Mouse (Mus musculus) granulocyte monocyte progenitor cell, adult 5-6 weeks (primary cell): ENCODE measurements at regions not wholly inside any gene's neighbourhood (a gene's known extent, or its start where the extent isn't known, plus 50 kb on each side); places are given as distances from the start of the nearest gene placed in this dataset.

Source experiments
- ATAC-seq: replicated peaks from 2 replicates; pipeline ENCODE4 v1.8.0; 2016; ENCODE audit warnings: mild to moderate bottlenecking, moderate TSS enrichment, inconsistent platforms; ENCODE audit not compliant: poor library complexity, severe bottlenecking

DNA sequence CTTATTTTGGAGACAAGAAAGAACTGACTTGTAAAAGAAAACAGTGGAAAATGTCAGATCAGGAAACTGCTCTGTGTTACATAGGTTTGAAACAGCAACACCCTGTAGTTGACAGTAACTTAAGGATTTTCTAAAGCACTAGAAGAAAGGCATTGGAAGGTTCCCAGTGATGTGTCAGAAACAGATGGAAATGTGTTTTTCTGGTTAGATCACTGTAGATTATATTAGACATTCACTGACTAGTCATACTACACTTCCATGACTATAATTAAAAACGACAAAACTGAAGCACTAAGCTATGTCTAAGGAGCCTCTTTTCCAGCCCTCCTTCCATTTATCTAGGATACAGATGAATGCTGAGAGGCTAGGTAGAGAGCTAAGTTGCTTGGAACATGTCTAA is 59.1 kb upstream of the Apob start:
- ATAC-seq = no peak

DNA sequence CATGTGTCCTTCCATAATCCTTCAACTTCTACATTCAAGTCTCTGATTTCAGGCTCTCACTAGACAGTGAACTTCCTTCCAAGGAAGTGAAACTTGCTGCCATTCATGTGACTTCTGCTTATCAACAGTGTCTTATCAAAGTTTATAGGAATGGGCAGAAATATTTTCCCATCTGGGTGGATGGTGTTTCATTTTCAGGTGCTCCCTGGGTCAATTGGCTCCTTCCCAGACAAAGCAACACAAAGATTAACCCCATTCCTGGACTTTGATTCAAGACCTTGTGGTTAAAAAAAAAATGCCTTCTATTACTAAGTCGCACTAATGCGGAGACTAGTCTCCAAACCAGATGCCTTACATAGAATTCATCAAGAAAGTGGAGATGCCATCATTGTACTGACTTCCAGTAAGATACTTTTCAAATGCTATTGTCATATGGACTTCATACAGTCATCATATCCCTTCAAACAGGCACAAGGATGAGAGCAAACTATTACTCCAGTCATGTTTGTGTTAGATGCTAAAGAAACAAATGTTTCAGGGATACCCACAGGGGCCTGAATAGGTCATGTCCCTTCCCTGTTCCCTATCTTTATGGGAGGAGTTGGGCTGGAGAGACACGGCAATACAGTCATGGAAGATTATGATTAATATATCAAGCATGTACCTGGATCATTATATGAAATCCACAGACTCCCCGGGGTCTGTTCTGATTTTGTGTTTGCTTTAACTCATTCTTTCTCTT is 58.3 kb upstream of the Apob start:
- ATAC-seq = no peak

DNA sequence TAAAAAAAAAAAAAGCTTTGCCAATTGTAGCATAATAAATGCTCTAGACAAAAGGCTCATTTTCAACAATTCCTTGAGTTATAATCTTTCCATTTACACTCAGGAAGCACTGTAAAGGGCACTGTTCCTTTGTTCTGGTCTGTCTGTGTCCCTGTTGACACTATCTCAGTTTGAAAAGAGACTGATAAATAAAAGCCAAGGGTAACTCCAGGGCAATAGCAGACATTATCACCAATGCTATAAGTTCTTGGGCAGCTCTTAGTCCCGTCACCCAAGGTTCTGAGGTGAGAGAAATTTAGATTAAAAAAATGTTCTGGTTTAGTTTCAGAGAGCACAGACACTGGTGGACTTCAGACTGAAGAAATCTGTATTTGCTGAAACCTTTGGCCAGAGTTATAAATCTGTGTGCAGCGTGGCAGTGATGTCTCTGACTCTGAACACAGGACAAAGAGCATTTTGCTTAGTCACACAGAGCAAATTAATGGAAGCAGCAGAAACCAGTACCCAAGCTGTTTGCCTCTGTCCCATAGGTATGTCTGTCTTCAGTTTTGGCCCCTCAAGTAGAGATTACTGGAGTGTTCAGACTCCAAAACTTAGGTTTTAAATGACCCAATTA is 57.6 kb upstream of the Apob start:
- ATAC-seq = no peak

DNA sequence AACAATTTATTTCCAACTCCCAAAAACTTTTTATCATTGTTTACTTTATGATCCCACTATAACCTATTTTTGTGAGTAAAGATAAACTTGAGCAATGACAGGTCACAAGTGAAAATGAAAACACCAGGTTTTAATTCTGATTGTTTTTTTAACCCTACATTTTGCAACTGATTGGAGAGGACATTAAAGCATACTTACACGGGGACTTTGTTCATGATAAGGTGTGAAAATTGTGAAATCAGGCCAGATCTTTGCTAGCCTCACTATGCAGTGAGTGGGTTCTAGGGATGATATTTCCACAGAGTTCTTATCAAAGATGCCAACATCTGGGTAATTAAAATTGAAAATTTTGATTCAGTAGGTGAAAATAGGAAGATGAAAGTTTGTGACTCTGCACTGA is 56.6 kb upstream of the Apob start:
- ATAC-seq = no peak
